Mouse (Mus musculus) T-helper 17 cell (primary cell): ENCODE measurements around the gene Clcnkb.

Experiments used
- in situ Hi-C, 2 experiments: fragments of 300-600 bp; cut with MboI, MseI; formaldehyde crosslinking; loops; 1 replicate in 1 of 2; 2 replicates in 1 of 2; pipeline ENCODE4 v1.15.1; 2025; ENCODE audit warnings: high pct_unique_total_duplicates in 2 of 2

Clcnkb gene

DNA sequence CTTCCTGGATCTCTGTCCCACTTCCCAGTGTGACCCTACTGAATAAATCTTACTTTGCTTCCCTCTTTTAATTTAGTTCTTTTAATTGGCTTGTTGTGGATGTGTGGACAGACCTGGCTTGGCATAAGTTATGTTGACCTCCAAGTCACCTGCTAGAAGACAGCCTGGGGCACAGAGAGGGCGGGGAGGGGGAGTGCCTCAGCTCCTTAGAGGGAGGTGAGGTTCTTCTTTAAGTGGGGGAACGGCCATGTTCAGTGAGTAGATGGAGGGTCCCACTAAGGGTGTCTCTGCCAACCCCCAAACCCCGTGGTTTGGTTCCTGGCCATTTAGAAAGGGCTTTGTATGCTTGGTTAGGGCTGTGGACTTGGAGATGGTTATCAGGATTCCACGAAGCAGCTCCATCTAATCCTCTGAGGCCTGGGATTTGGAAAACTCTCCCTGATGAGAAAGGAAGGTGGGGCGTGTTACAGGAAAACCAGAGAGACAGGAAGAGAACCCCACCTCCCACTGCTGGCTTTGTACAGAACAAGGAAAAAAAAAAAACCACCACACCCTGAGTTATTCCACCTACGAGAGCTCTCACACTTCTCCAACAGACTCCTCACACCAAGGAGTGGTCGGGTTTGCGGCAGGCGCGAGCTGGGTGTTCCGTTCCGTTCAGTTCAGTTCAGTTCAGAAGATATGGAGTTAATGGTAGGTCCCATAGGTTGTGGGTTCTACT, 23.4 kb upstream of the Clcnkb start:
- in situ Hi-C loops: no loop called here

DNA sequence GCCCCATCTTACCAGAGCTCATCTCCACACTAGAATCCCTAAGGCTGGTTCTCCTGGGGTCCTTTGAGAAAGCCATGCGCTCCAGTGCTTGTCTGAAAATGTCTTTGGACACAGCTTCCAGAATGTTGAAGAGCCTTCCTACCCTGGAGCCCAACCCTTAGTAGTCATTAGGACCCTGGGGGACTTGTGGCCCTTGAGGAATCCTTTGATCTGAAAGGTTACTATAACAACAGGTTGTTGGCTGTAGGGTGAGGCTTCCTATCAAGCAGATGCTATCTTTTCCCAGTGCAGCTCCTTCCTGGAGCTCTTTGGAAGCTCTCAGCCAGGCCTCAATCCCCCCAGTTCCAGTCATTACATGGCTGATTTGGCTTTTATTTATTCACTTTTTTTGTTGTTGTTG, 20.2 kb upstream of the Clcnkb start, which contains the start of gene Srarp:
TSS of gene Srarp (minus strand) at position 132 of the 400 bp plus-strand sequence.
- in situ Hi-C loops: no loop called here

DNA sequence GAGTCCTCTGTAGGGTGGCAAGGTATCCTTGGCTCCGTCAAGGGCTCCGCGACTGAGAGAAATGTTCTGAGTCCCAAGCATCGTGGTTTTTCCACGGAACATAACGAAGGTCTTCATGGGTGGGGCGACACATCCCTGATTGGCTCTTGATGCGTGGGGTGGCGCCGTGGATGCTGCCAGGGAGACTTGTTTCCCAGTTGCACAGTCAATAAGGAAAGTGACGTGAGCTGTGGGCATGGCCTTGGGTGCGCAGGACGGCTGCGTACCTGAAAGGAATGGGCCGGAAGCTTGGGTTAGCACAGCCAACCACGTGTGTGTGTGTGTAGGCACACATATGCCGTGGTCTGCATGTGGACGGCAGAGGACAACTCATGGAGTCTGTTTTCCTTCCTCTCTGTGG, 17.4 kb upstream of the Clcnkb start:
- in situ Hi-C loops: no loop called here

DNA sequence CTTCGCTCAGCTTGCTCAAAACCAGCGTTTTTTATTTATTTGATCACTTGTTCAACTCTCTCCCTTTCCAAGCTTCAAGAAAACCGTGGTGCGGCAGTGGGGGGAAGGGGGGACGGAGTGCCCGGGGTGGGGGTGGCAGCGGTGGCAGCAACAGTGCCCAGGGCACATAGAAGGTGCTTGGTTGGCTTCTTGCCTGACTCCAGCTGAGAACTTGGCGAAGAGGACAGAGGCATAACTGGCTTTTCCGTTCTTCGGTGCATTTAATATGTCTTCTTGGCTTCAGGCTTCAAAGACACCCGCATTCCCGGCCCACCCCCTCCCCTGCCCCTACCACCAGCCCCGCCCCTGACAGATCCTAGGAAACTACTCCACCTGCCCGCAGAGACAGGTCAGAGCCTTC, 16.9 kb upstream of the Clcnkb start:
- in situ Hi-C loops: no loop called here

DNA sequence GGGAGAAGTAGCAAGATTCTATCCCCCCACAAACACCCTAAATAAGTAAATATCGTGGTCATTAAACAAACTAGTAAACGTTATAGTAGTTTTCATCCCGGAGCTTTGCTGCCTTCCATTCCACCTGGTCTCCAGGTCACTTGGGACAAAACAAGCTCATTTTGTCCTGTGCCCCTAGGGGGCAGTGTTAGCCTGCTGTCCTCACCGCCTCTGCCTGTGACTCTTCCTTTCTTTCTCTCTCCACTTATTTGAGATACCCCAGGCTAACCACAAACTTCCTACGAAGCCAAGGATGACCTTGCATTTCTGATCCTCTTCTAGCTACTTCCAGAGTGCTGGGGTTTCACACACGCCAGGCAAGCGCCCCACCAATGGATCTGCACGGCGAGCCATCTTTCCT, 15.2 kb upstream of the Clcnkb start:
- in situ Hi-C loops: no loop called here

DNA sequence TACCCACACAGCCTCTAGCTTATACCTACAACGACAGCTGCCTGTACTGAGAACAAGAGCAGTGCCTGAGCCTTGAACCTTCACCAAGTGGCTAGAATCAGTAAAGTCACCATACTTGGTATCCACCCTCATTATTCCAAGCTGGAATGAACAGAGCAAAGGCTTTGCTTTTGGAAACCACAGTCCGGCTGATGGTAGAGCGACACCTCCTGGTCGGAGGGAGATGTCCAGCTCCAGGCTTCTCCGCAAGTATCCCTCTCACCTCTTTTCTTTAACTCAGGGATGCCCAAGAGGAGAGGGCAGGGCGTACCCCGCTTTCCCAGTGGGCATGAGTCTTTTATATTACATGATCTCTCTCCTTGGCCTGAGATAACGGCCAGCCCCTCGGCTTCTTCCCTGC, 14.0 kb upstream of the Clcnkb start:
- in situ Hi-C loops: no loop called here

DNA sequence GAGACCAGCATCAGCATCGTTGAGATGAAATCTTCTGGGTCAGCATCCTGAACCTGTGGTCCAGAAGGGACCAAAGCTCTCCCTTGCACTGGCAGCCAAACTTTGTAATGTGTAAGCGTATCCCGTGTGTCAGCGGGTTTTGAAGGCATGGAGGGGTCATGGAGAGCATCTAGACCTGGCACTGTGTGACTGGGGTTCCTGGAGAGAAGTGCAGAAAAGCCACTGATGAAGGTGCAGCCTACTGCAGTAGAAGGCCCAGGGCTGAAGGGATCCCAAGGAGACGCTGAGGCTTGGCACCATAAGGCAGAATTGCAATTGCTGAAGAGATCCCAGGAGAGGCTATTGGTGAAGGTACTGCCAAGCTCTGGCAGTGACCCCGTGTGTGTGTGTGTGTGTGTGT, 13.6 kb upstream of the Clcnkb start:
- in situ Hi-C loops: no loop called here

DNA sequence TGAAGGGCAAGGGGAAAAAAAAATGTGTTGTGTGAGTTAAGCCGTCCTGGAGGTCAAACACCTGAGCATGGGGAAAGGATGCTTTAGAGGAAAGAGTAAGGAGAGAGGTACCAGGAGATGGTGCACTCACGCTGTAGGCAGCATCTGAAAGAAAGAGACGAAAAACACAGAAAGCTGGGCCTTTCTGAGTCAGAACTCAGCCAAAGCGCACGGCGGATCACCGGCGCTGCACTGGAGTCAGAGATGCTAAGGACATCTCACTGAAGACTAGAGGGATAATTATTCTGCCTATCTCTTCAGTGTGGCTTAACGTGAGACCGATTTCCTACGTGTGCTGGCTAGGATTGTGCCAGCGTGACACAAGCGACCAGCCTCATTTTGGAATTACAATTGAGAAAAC, 12.1 kb upstream of the Clcnkb start:
- in situ Hi-C loops: no loop called here

DNA sequence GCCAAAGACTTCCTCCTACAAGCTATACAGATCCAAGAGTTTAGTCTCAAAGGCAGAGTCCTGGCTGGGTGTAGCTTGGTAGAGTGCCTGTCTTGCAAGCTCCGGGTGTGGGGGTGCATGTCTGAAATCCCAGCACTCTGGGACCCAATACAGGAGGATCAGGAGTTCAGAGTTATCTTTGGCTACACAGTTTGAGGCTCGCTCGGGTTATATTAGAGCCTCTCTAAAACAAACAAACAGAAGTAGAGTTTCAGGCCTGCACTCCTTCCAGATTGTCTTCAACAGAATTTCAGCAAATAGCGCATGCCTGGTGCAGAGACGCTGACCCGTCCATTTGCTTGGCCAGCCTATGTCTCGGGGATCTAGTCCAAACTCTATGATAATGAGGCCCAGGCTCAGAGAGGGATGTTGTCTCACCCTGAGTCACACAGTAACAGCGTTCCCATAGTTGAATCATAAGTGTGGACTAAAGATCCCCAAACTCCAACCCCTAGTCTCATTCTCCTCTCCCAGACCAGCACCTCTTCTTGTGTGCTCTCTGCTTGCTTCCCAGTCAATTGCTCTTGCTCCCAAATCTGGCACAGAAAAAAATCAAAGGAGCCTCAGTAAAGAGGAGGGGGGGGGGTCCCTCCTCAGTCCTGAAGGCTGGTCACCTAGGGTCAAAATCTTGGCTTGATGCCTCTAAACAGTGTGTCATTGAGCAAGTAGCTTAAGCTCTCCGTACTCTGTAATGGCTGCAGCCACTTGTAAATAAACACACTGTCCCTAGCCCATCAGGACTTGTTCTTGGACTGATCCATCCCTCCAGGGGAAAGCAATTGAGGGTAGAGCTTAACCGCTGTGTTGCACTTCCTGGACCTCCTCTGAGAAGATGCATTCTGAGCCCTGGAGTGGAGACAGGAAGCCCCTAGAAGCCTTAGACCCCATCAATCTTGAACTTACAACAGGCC, 11.3 kb upstream of the Clcnkb start:
- in situ Hi-C loops: no loop called here

DNA sequence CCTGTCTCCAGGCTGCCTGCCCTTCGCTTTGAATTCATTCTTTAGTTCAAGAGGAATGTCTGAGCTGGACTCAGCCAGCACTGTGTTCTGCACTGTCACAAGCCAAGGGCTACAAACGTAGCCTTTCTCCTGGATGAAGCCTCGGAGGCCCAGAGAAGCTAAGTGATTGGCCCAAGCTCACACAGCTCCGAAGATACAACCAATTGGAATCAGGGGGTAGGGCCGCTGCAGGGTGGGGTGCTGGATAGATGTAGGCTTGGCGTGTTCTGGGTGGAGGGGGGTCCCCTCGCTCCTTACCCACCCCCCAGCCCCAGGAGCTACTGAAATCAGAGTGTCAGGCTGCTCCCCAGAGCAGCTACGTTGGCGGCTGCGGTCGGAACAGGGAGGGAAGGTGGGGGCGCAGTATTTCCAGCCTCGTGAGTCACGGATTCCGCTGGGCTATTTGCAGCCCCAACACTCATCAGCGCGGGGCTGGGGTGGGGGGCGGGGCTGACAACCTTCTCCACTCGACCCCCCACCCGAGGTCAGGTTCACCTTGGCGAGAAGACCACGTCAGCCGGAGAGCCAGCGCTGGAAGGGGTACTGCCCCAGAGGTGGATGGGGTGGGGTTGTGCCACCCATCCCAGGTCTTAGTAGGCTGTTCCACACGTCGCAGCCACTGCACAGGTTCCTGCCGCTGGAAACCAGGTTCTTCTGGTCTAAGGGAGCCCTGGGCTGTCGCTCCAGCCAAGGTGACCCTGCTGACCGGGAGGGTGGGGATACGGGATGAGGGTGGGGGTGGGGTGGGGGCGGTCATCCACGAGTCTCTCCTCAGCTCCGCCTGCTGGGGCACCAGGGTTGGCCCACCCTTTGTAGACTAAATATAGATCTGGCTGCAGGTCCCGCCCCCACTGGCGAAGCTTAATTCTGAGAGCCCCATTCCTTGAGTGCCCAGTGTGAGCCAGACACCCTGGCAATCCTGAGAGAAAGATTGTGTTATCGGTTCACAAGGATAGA, 10.0 kb upstream of the Clcnkb start:
- in situ Hi-C loops: no loop called here

DNA sequence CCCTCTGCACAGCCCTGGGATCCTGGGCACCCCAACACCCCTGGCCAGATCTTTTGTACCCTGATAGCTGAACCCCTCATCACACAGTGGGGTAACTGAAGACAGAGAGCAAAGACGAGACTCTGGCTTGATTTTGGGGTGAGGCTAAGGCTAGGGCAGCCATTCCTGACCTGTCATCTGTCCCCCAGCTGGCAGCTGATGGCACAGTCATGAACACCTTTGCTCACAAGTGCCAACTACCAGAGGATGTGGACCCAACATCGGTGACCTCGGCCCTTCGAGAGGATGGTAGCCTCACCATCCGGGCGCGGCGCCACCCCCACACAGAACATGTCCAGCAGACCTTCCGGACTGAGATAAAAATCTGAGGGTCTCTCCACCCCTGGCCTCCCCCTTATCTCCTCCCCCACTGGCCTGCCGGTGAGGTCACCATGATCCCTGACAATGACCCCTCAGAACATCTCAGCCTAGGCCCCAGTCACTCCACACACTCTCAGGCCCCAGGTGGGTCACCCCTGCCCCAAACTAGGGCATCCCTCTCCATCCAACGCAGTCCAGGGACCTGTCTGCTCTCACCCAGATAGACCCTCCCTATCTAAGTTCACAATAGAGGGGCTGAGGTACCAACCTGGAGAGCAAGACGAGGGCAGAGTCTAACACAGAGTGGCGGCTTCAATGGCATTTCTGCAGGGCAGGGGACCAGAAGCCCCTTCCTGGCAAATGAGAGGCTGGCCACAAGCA, 8.0 kb upstream of the Clcnkb start:
- in situ Hi-C loops: no loop called here

DNA sequence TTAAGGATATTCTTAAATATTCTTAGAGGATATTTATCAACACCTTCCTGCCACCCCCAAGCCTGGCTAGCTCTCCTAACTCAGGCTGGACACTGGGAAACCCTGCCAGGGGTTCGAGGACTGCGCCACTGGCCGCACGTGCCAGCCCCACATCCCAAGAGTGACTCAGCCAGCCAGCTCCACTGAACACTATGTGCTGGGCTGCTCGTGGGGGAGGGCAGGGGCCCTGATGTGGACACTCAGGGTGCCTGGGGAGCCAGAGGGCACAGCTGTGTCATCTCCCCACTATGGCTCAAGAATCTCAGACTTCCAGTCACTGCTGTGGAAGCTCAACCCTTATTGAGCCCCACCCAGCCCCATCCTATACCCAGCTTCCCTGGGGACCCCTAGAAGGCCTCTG, 7.5 kb upstream of the Clcnkb start:
- in situ Hi-C loops: no loop called here

DNA sequence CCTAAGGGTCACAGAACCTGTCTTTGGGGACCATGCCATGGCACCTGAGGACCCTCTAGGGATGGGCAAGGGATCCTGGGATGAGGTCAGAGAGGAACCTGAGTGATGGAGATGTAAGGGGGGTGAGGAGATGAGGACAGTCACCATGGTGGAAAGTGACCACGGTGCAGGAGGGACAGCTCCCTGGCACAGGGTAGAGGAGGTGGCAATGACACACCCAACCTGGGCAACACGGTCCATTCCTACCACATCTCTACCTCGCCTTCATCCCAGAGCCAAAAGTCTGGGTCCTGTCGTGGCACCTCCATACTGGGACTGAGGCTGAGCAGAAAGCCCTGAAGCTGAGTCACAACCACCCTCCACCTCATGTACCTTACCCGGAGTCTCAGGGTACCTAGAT, 7.0 kb upstream of the Clcnkb start:
- in situ Hi-C loops: no loop called here

DNA sequence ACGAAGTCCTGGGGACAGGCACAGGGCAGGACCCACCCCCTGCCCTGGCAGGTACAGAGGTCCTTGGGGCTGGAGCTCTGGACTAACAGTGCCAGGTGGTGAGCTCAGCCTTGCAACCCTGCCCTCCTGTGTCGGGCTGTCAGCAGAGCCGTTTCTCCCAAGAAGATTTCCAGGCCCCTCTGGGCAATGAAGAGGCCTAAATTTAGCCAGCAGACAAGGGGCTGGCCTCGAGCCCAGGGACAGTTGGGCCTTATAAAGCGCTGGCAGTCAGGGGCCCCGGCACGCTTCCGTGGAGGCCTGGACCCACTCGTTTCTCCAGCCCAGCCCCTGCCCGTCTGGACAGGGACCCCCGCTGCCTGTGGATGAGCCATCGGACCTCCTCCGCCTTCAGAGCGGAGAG, 5.6 kb upstream of the Clcnkb start:
- in situ Hi-C loops: no loop called here

DNA sequence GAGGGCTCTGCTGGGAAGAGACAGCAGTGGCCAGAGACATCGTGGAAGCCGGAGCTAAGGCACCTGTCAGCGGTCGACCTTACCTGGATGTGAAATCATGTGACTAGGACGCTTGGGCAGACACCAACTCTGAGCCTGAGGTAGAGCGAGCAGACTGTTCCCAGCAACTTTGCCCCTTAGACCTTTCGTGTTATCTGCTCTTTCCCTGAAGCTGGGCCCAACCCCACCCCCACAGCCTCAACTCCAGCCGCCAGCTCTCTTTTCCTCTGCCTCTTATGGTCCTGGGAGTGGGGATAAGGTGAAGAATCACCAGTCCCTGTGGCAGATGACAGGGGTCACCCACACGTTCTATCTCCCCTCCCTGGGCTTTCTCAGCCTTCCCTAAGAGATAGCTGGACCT, 5.1 kb upstream of the Clcnkb start:
- in situ Hi-C loops: no loop called here

DNA sequence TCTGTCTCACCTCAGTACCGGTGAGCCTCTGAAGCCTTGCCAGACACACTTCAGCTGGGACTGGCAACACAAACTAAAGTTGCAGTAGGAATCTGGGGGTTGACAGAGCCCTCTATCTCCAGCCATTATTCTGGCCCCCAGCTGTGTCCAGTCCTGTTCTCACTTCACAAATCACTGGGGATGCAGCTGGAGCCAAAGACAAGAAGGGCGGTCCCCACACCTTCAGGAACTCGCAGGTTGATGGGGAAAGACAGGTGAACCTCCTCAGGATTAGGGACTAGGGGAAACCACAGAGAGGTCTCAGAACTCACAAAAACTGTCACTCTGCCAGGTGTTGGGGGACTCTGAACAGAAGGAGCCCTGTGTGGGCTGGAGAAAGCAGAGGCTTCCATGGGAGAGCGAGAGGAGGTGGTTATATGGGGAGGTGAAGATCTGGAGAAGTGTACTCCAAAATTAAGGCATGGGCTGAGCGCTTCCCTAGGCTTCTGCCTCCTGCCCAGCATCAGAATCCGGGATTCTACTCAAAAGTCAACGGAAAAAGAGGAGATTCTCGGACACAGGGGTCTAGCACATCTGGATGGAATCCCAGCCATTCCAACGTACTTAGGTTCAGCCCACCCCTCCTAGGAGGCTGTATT, 4.5 kb upstream of the Clcnkb start, which contains the start of gene Hspb7:
TSS of gene Hspb7 (plus strand) at position 588 of the 638 bp plus-strand sequence.
- in situ Hi-C loops: no loop called here

DNA sequence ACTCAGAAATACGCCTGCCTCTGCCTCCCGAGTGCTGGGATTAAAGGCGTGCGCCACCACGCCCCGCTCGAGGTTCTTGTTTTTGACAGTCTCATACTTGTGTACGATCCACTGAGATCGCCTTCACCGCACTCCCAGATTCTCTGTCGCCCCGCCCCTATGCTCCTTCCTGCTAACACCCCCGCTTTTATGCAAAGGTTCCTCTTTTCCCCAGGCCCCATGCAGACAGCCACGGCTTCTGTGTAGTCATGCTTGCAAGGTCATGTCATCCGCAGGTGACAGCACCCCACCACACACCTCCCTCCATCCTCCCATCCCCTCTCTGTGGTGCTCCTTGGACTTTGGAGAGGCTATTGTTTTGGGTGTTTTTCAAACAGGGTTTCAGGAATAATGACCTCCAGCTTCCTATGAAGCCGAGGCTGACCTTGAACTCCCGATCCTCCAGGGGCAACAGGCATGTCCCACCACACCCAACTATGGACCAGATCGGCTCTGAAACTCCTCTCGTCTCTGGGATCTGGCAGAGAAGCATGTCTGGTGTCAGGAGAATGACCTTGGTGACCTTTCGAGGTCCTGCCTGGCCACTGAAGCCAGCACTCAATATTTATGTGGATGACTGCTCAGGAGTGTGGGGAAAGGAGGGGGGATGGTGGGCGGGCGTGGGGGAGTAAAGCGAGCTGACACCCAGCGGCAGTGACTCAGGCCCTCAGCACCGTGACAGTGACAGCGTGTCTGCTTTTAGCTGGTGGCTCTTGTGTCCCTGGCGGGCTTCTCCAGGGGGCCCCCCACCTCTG, 3.8 kb upstream of the Clcnkb start:
- in situ Hi-C loops: no loop called here

DNA sequence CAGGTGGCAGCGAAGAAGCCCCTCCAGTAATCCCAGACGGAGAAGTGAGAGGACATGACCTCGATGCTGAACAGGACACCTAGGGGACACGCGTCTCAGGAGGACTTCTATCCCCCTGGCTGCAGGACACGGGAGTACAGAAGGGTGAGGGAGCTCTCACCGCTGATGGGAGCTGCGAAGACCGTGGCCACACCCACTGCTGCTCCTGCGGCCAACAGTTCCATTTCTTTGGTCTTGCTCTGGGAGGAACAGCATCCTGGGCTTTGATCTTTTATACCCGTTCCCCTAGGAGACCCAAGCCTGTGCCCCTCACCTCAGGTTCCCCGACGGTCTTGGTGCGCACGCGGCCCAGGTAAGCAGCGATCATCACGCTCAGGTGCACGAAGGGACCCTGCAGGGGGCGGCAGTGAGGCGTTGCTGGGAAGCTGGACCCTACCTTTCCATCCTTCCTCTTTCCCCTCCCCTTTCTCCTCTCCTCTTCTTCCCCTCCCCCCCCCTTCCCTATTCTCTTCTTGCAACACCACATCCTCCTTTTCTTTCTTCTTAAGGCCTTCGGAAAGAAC, 4.3 kb downstream of the Clcnkb start:
- in situ Hi-C loops: loop anchor here in 1 of 2 experiments (5.0 kb wide), 1 partner anchor 156 kb away; no protein-coding TSS in a partner anchor

DNA sequence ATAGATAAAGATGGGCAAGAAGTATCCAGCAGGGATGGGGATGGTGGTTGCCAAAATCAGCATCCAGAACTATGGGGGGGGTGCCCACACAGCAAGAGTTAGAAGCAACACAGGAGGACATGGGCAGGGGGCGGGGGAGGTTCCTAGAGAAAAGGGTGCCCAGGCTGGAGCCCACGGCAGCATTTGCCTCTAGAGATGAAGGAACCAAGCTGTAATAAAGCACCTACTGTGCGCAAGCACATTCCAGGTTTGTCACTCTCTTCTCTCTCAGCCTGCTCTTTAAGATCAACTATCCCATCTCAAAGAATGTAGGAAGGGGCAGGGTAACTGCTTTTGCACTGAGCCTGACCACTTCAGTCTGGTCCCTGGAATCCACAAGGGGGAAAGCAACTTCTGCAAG, 7.2 kb downstream of the Clcnkb start:
- in situ Hi-C loops: loop anchor here in 1 of 2 experiments (5.0 kb wide), 1 partner anchor 49 kb away; no protein-coding TSS in a partner anchor
